Comparison of ENCODE assay signal across 18 mouse cellular contexts in genomic region chr15:62177768-62178410, GRCm38 (mm10).
DNase-seq lines count a peak whose midpoint lies in the region; ATAC-seq and TF ChIP-seq lines count a peak whose summit lies in the region.
"Had no signal": no experiment of that assay in that cellular context is flagged by ENCODE, and none has a peak within 500 bp of the region (broad histone marks: within the 10 kb centered on the region; RNA-seq: fewer than 3 reads in every experiment).

No protein-coding gene starts in this region.

- DNase-seq in spleen, adult 2 months (ENCODE audit: low read depth in 1 of 2, low spot score in 2 of 2): peak in 1 of 2 experiments; percentile 73
- DNase-seq in spleen, adult 12 weeks (ENCODE audit: low spot score): no peak
- peak; percentile 61 for DNase-seq in T-cell, adult 2 months (ENCODE audit: low spot score)
- DNase-seq in layer of hippocampus, adult 2 months (ENCODE audit: low spot score in 2 of 2): no peak
- no peak for DNase-seq in layer of hippocampus, adult 8-10 months (ENCODE audit: low spot score in 2 of 2)
- DNase-seq: adrenal gland, postnatal 10 days; cerebellum, adult 18-20 months; cerebellum, postnatal 36 days; heart, postnatal 4 days; kidney, adult 9 months; liver, embryonic 13.5 days; thymus, postnatal 25 days had no signal

- peak; percentile 79 for ATAC-seq in megakaryocyte, adult 5-6 weeks (ENCODE audit: poor library complexity, severe bottlenecking)
- ATAC-seq in kidney, embryonic 15.5 days (replicated peaks; ENCODE audit: low FRiP score): no peak
- ATAC-seq: forebrain, embryonic 14.5 days had no signal

- peaks cover 38% of the 10 kb centered on the region for H3K4me1 ChIP-seq in spleen, adult 2 months (ENCODE audit: control insufficient read depth, insufficient read depth, insufficient read length)
- H3K4me1 ChIP-seq in kidney, embryonic 15.5 days: no peaks in the 10 kb centered on the region

- no peak overlapping the region for H3K9ac ChIP-seq in kidney, embryonic 15.5 days
- H3K9ac ChIP-seq: liver, embryonic 13.5 days had no signal

- no peaks in the 10 kb centered on the region for H3K36me3 ChIP-seq in spleen, adult 2 months (ENCODE audit: control insufficient read depth, insufficient read depth, low read length)
- 0 out of 2 replicates have a peak, but pooled peaks cover 3% of the 10 kb centered on the region for H3K36me3 ChIP-seq in kidney, embryonic 15.5 days
- H3K36me3 ChIP-seq: midbrain, embryonic 10.5 days had no signal

- H3K9me3 ChIP-seq in kidney, embryonic 15.5 days (replicated peaks): no peaks in the 10 kb centered on the region
- H3K9me3 ChIP-seq: embryonic facial prominence, embryonic 10.5 days; liver, embryonic 13.5 days; midbrain, embryonic 10.5 days had no signal

- no peak for TF ChIP-seq CTCF in spleen, adult 2 months (IDR thresholded peaks at IDR 0.05; ENCODE audit: extremely low read depth, insufficient read depth, insufficient read length, insufficient replicate concordance)
- no peak for TF ChIP-seq CTCF in layer of hippocampus, adult 2 months (conservative IDR thresholded peaks at IDR 0.05)

- H3K4me3 ChIP-seq in spleen, adult 2 months (ENCODE audit: extremely low read depth, insufficient read depth, insufficient read length): no peak overlapping the region
- no peak overlapping the region for H3K4me3 ChIP-seq in layer of hippocampus, adult 2 months
- H3K4me3 ChIP-seq in kidney, embryonic 15.5 days (replicated peaks): no peak overlapping the region
- H3K4me3 ChIP-seq: embryonic facial prominence, embryonic 10.5 days; liver, embryonic 13.5 days; midbrain, embryonic 10.5 days had no signal

- WGBS in spleen, adult 2 months: 39% methylated on average over 9 of the region's 9 CpGs
- 81% methylated on average over 9 of the region's 9 CpGs for WGBS in kidney, embryonic 15.5 days

- no peak overlapping the region for H3K4me2 ChIP-seq in kidney, embryonic 15.5 days
- H3K4me2 ChIP-seq: liver, embryonic 13.5 days had no signal

- TF ChIP-seq POLR2A in spleen, adult 2 months (IDR thresholded peaks at IDR 0.05; ENCODE audit: low read depth, low read length): no peak

- peak overlapping the region; percentile 51 for H3K27ac ChIP-seq in spleen, adult 2 months (ENCODE audit: insufficient read depth, low read length)
- no peak overlapping the region for H3K27ac ChIP-seq in layer of hippocampus, adult 2 months
- no peak overlapping the region for H3K27ac ChIP-seq in kidney, embryonic 15.5 days
- H3K27ac ChIP-seq: embryonic facial prominence, embryonic 10.5 days; midbrain, embryonic 10.5 days; stomach, postnatal 0 days had no signal

- H3K27me3 ChIP-seq in spleen, adult 2 months (ENCODE audit: control insufficient read depth, insufficient read depth, low read length): no peaks in the 10 kb centered on the region
- no peaks in the 10 kb centered on the region for H3K27me3 ChIP-seq in kidney, embryonic 15.5 days
- H3K27me3 ChIP-seq: liver, embryonic 13.5 days had no signal
